Mouse (Mus musculus) liver, postnatal 0 days (tissue): ENCODE measurements at regions not wholly inside any gene's neighbourhood (a gene's known extent, or its start where the extent isn't known, plus 50 kb on each side); places are given as distances from the start of the nearest gene placed in this dataset.

Experiments
- ATAC-seq: fragments of 200-750 bp; cut with Nextera tagmentation; 2 replicates; pipeline ENCODE4 v1.8.0; 2017; ENCODE audit warnings: mild to moderate bottlenecking, moderate library complexity
- DNase-seq: peaks from one replicate; pipeline ENCODE4 v3.0.0-alpha.2; 2016
- H3K27ac ChIP-seq: fragments of 300-500 bp; sonication (generic); 2 replicates; pipeline ENCODE4 v1.5.1; 2014; ENCODE audit warnings: antibody characterized with exemption, moderate library complexity, mild to moderate bottlenecking, low read depth
- H3K27me3 ChIP-seq: fragments of 300-500 bp; sonication (generic); 2 replicates; pipeline ENCODE4 v1.6.1; 2014; ENCODE audit warnings: low read length, control low read depth, mixed read lengths; ENCODE audit not compliant: insufficient read depth
- H3K36me3 ChIP-seq: fragments of 300-500 bp; sonication (generic); replicated peaks from 2 replicates; pipeline ENCODE4 v1.6.1; 2014; ENCODE audit warnings: mild to moderate bottlenecking, control low read depth, low read length, moderate library complexity, mixed read lengths; ENCODE audit not compliant: insufficient read depth
- H3K4me1 ChIP-seq: fragments of 300-500 bp; sonication (generic); 2 replicates; pipeline ENCODE4 v1.6.1; 2014; ENCODE audit warnings: antibody characterized with exemption, mild to moderate bottlenecking, control low read depth; ENCODE audit not compliant: insufficient read depth
- H3K4me2 ChIP-seq: fragments of 300-500 bp; sonication (generic); 2 replicates; pipeline ENCODE4 v1.6.1; 2014; ENCODE audit warnings: low read depth, mild to moderate bottlenecking, low read length, moderate library complexity, mixed read lengths
- H3K4me3 ChIP-seq: fragments of 300-500 bp; sonication (generic); 2 replicates; pipeline ENCODE4 v1.5.1; 2014; ENCODE audit warnings: low read depth, low read length
- H3K9ac ChIP-seq: fragments of 300-500 bp; sonication (generic); replicated peaks from 2 replicates; pipeline ENCODE4 v1.6.1; 2014; ENCODE audit warnings: mild to moderate bottlenecking, moderate library complexity
- H3K9me3 ChIP-seq: fragments of 300-500 bp; sonication (generic); 2 replicates; pipeline ENCODE4 v1.6.1; 2016; ENCODE audit warnings: mild to moderate bottlenecking, control low read depth, low read length, mixed read lengths
- CTCF ChIP-seq: sonication (generic); IDR thresholded peaks from 2 replicates; pipeline ENCODE4 v1.5.1; 2016; ENCODE audit warnings: antibody characterized with exemption, low read depth
- EP300 ChIP-seq: IDR thresholded peaks from 2 replicates; pipeline ENCODE4 v1.6.1; 2016; ENCODE audit warnings: antibody characterized with exemption, low read depth, mild to moderate bottlenecking
- WGBS: fragments of 180-500 bp; shearing (Covaris S2); extraction: QIAGEN DNeasy Blood & Tissue Kit; methylation state at CpG from one replicate; pipeline ENCODE4 v1.1.7; 2014; ENCODE audit not compliant: insufficient replicate concordance; 5-methylcytosine and 5-hydroxymethylcytosine counted together

DNA sequence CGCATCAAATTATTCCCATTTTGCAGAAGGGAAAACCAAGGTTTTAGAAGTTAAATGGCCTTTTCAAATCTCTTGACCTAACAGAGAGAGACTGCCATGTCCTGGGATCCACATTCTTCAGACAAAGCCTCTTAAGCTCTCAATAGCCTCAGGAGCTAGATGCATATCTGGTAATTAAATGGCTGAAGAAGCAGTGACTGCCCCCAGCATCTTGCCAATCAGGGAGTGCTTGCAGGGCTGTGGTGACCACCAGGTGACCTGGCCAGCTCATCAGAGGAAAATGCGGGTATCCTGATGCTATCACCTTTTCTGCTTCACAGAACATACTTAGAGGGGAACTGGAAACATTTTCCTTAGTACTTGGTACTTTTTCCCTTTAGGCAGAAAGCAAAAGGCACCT is 227.2 kb downstream of the Wdr11 start:
- Histone ChIP-seq H3K9me3 (no peaks in the 10 kb centered on the region), H3K4me3 (no peak overlapping the region), H3K27ac (no peak overlapping the region), H3K4me2 (no peak overlapping the region), H3K36me3 (no peaks in the 10 kb centered on the region), H3K9ac (no peak overlapping the region), H3K27me3 (no peaks in the 10 kb centered on the region), H3K4me1 (no peaks in the 10 kb centered on the region)
- ATAC-seq (no peak), DNase-seq (no peak)
- WGBS: 77% methylated on average over 2 of the region's 2 CpGs
- no peak for TF ChIP-seq EP300
- TF ChIP-seq CTCF: no peak

GRCm38 (mm10) chr7:129819651-129820050 is 228.0 kb downstream of the Wdr11 start:
- ATAC-seq: no peak
- Histone ChIP-seq H3K4me3 (no peak overlapping the region), H3K4me2 (no peak overlapping the region), H3K4me1 (no peaks in the 10 kb centered on the region), H3K9ac (no peak overlapping the region), H3K36me3 (no peaks in the 10 kb centered on the region), H3K27me3 (no peaks in the 10 kb centered on the region), H3K9me3 (no peaks in the 10 kb centered on the region), H3K27ac (no peak overlapping the region)
- 80% methylated on average over 5 of the region's 5 CpGs for WGBS
- TF ChIP-seq EP300 (no peak), CTCF (no peak)
- DNase-seq: no peak

GRCm38 (mm10) chr7:129828970-129829369 is 237.3 kb downstream of the Wdr11 start:
- DNase-seq (no peak), ATAC-seq (no peak)
- H3K9me3 ChIP-seq: no peaks in the 10 kb centered on the region
- no peak overlapping the region for H3K4me3 ChIP-seq
- no peaks in the 10 kb centered on the region for H3K36me3 ChIP-seq
- H3K4me2 ChIP-seq: no peak overlapping the region
- 80% methylated on average over 1 of the region's 1 CpGs for WGBS
- H3K27ac ChIP-seq: no peak overlapping the region
- TF ChIP-seq EP300: no peak
- no peak for TF ChIP-seq CTCF
- H3K4me1 ChIP-seq: no peaks in the 10 kb centered on the region
- no peak overlapping the region for H3K9ac ChIP-seq
- no peaks in the 10 kb centered on the region for H3K27me3 ChIP-seq

GRCm38 (mm10) chr7:129832830-129833229 is 241.2 kb downstream of the Wdr11 start:
- no peaks in the 10 kb centered on the region for H3K4me1 ChIP-seq
- no peak for DNase-seq
- H3K4me3 ChIP-seq: no peak overlapping the region
- no peak overlapping the region for H3K27ac ChIP-seq
- TF ChIP-seq CTCF (no peak), EP300 (no peak)
- ATAC-seq: no peak
- H3K27me3 ChIP-seq: no peaks in the 10 kb centered on the region
- H3K36me3 ChIP-seq: no peaks in the 10 kb centered on the region
- no peaks in the 10 kb centered on the region for H3K9me3 ChIP-seq
- no peak overlapping the region for H3K4me2 ChIP-seq
- H3K9ac ChIP-seq: no peak overlapping the region
- WGBS: 77% methylated on average over 8 of the region's 8 CpGs

- Histone ChIP-seq H3K27me3 (no peaks in the 10 kb centered on the region), H3K27ac (no peak overlapping the region), H3K9me3 (no peaks in the 10 kb centered on the region), H3K4me3 (no peak overlapping the region), H3K4me2 (no peak overlapping the region), H3K4me1 (no peaks in the 10 kb centered on the region), H3K9ac (no peak overlapping the region), H3K36me3 (no peaks in the 10 kb centered on the region)
- no peak for ATAC-seq
- no peak for DNase-seq
- 71% methylated on average over 10 of the region's 10 CpGs for WGBS
- TF ChIP-seq CTCF: no peak
- no peak for TF ChIP-seq EP300
These were observed 250.8 kb downstream of the Wdr11 start for GRCm38 (mm10) chr7:129842303-129843122.

DNA sequence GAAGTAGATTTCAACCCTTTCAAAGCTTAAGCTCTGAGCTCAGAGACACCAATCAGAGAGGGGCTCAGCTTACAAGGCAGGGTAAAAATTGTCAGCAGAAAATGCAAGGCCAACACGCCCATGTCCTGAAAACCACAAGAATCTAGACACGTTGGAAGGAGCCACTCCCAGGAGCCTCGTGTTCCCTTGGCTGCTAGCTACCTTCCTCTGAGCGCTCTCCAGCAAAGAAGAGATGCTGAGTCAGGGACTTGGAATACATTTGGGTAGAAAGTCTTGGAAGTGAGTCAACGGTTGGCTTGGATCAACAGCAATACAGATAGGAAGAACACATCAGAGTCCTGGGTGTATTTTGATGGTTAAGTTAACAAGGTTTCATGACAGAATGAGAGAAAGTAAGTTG is 255.5 kb downstream of the Wdr11 start:
- Histone ChIP-seq H3K4me3 (no peak overlapping the region), H3K9ac (no peak overlapping the region), H3K4me1 (no peaks in the 10 kb centered on the region), H3K27me3 (no peaks in the 10 kb centered on the region), H3K27ac (no peak overlapping the region), H3K4me2 (no peak overlapping the region), H3K9me3 (no peaks in the 10 kb centered on the region), H3K36me3 (no peaks in the 10 kb centered on the region)
- WGBS: 62% methylated on average over 5 of the region's 5 CpGs
- no peak for ATAC-seq
- no peak for TF ChIP-seq EP300
- no peak for TF ChIP-seq CTCF
- DNase-seq: no peak
